Mouse (Mus musculus) embryonic facial prominence, embryonic 12.5 days (tissue): ENCODE data around the gene Zfp444. TPM values are rescaled to one million over a fixed set of nuclear protein-coding genes. Genes with fewer than 3 reads are reported as not detected.
A peak's percentile ranks its signal among the peaks of the same experiment; 100 is the strongest.

ENCODE experiments used
- ATAC-seq: fragments of 200-750 bp; cut with Nextera tagmentation; 2 replicates; pipeline ENCODE4 v1.8.0; 2017; ENCODE audit not compliant: insufficient number of reproducible peaks, insufficient read depth, low FRiP score, low TSS enrichment
- H3K27ac ChIP-seq: fragments of 300-500 bp; sonication (generic); 2 replicates; pipeline ENCODE4 v1.5.1; 2016; ENCODE audit warnings: mild to moderate bottlenecking
- H3K27me3 ChIP-seq: fragments of 300-500 bp; sonication (generic); 2 replicates; pipeline ENCODE4 v1.6.1; 2016; ENCODE audit warnings: mild to moderate bottlenecking, moderate library complexity
- H3K36me3 ChIP-seq: fragments of 300-500 bp; sonication (generic); 2 replicates; pipeline ENCODE4 v1.6.1; 2016; ENCODE audit warnings: mild to moderate bottlenecking
- H3K4me1 ChIP-seq: fragments of 300-500 bp; sonication (generic); 2 replicates; pipeline ENCODE4 v1.6.1; 2016
- H3K4me2 ChIP-seq: fragments of 300-500 bp; sonication (generic); replicated peaks from 2 replicates; pipeline ENCODE4 v1.6.1; 2016; ENCODE audit warnings: mild to moderate bottlenecking, moderate library complexity
- H3K4me3 ChIP-seq: fragments of 300-500 bp; sonication (generic); 2 replicates; pipeline ENCODE4 v1.5.1; 2016; ENCODE audit warnings: mild to moderate bottlenecking
- H3K9ac ChIP-seq: fragments of 300-500 bp; sonication (generic); 2 replicates; pipeline ENCODE4 v1.6.1; 2016; ENCODE audit warnings: mild to moderate bottlenecking, moderate library complexity
- H3K9me3 ChIP-seq: fragments of 300-500 bp; sonication (generic); 2 replicates; pipeline ENCODE4 v1.6.1; 2016; ENCODE audit warnings: mild to moderate bottlenecking, moderate library complexity
- WGBS: fragments of 180-500 bp; shearing (Covaris S2); methylation state at CpG from one replicate; pipeline ENCODE4 v1.1.7; 2016; 5-methylcytosine and 5-hydroxymethylcytosine counted together
- polyA plus RNA-seq: library from polyadenylated mRNA; unstranded; fragments of >200 nt; fragmentation: Nextera tagmentation; extraction: Ambion mirVana; gene quantifications from 2 replicates; pipeline ENCODE4 v1.2.1, GENCODE M21; 2016

Gene Zfp444
- polyA plus RNA-seq = 80.2 and 80.4 TPM in 2 replicates

DNA sequence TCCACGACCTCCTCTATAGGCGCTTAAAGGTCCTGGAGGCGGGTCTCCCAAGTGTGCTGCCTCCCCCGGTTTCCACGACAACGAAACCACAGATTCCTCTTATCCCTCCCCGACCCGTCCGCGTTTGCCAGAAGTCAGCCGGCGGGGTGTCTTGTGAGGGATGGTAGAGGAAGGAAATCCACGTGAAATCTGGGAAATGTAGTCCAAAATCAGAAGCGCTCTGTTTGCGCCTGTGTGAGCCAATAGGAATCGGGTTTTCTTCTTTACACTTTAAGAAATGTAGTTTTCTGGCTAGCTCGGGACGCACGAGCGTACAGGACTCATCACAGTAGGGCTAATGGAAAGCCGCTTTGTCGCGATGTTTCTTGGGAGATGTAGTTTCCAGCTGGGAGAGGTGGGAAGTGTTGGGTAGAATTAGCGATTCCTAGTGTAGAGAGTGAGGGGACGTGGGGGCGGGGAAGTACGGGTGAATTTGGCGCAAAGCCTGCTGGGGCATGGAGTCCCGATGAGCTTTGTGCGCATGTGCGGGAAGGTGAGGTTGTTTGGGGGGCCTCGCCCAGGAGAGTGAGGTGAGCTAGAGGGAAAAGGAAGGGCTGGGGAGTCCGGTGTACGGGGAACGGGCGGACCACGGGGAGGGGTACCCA lies at the start of gene Zfp444:
TSS of gene Zfp444 (plus strand) at position 221 of the 644 bp plus-strand sequence.
- Histone ChIP-seq H3K9ac (peak within 1 kb of the TSS; percentile 72), H3K27me3 (no peaks in the 10 kb centered on the region), H3K4me1 (peaks cover 7% of the 10 kb centered on the region; the same call in 1 of the 2 replicates), H3K27ac (peak within 1 kb of the TSS; percentile 68), H3K36me3 (peaks cover 11% of the 10 kb centered on the region), H3K4me3 (peak within 1 kb of the TSS; percentile 68), H3K9me3 (no peaks in the 10 kb centered on the region), H3K4me2 (peak within 1 kb of the TSS; percentile 67)
- peak; percentile 99 for ATAC-seq
- WGBS = 1% methylated on average over 37 of the region's 37 CpGs

DNA sequence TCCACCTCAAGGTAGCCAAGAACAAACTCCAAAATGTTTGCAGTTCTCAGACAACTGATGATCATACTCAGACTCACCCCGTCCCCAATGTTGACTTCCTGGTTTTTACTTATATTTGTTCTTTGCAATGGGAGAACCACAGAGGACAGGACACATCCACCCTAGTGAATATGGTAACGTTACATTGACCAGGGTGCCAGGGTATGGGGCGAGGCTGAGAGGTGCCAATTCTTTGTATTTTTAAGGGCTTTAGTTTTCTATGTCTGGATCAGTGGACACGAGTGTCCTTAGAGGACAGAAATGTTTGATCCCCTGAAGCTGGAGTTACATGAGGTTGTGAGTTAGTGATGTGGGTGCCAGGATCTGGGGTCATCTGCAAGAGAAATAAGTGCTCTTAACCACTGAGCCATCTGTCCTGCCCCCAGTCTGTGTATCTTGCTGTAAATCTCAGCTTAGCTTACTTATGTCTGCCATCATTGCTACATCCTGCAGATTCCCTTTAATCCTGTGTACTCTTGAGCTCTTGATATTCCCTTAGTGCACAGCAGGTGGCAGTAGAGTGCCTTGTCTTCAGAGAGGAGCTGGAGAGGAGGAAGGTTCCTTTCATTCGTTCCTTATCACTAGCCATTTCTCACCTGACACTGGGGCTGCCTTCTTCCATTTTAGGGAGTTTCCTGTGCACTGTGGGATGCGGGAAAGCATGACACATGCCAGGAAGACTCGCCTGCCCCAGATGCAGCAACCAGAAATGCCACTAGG lies 45.2 kb upstream of the Zfp444 start:
- WGBS = 34% methylated on average over 7 of the region's 7 CpGs
- Histone ChIP-seq H3K27me3 (no peaks in the 10 kb centered on the region), H3K27ac (no peak overlapping the region), H3K4me3 (no peak overlapping the region), H3K9me3 (peaks cover 3% of the 10 kb centered on the region; the same call in 1 of the 2 replicates), H3K4me1 (no peaks in the 10 kb centered on the region), H3K4me2 (no peak overlapping the region), H3K36me3 (peaks cover 11% of the 10 kb centered on the region), H3K9ac (no peak overlapping the region)
- ATAC-seq = 0 out of 2 replicates have a peak, but pooled peaks have one; percentile 36

DNA sequence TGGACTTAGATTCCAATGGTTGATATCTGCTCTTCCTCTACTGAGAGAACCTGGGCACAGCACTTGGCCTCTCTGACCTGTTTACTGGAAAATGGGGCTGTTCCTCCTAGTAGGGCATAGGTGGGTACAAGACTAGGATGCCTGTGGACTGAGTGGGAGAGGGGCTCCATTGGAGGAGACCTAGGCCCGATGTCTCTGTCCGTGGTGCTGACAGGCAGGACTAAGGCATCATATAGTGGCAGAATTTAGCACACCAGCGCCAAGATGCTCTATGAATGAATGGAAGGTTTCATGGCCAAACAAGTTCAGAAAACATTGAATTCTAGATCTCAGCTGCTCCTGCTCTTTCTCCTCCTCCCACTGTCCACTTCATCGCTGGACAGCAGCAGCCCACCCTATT lies 41.7 kb upstream of the Zfp444 start:
- H3K36me3 ChIP-seq = peaks cover 36% of the 10 kb centered on the region
- no peaks in the 10 kb centered on the region for H3K27me3 ChIP-seq
- 41% methylated on average over 4 of the region's 4 CpGs for WGBS
- ATAC-seq = no peak
- H3K4me2 ChIP-seq = no peak overlapping the region
- no peak overlapping the region for H3K9ac ChIP-seq
- H3K4me3 ChIP-seq = no peak overlapping the region
- H3K9me3 ChIP-seq = peaks cover 18% of the 10 kb centered on the region
- no peaks in the 10 kb centered on the region for H3K4me1 ChIP-seq
- H3K27ac ChIP-seq = no peak overlapping the region

DNA sequence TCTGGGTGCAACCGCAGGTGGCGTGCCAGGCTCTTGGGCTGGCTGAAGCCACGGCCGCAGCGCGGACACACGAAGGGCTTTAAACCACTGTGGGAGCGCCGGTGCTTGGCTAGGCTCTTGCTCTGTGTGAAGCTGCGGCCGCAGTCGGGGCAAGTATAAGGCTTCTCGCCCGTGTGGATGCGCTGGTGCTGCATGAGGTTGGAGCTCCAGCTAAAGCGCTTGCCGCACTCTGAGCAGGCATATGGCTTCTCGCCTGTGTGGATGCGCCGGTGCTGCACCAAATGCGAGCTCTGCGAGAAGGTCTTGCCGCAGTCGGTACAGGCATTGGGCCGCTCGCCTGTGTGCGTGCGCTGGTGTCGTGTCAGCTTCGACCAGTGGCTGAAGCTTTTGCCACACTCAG lies 39.4 kb upstream of the Zfp444 start:
- Histone ChIP-seq H3K36me3 (peaks cover 43% of the 10 kb centered on the region), H3K9ac (no peak overlapping the region), H3K9me3 (peaks cover 18% of the 10 kb centered on the region), H3K27ac (no peak overlapping the region), H3K27me3 (no peaks in the 10 kb centered on the region), H3K4me2 (no peak overlapping the region), H3K4me3 (no peak overlapping the region), H3K4me1 (no peaks in the 10 kb centered on the region)
- WGBS = 79% methylated on average over 30 of the region's 30 CpGs
- no peak for ATAC-seq

DNA sequence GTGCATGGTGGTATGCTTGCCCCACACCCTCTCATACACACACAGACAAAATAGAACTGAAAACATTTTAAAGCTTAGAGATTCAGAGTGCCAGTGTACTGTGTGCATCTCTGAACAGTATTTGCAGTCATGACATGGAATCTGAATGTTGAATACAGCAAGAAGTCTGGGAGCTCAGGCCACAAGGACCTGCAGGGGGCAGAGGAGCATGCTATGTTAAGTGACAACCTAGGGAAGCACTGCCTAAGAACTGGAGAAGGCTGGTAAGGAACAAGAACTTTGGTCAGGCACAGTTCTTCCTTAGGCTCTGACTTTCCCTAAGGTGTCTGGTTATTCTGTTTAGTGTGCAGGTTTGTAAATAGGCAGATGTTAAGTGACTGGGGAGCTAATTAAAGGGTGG lies 35.5 kb upstream of the Zfp444 start:
- peaks cover 35% of the 10 kb centered on the region for H3K36me3 ChIP-seq
- H3K27me3 ChIP-seq = no peaks in the 10 kb centered on the region
- H3K9me3 ChIP-seq = peaks cover 18% of the 10 kb centered on the region
- no peaks in the 10 kb centered on the region for H3K4me1 ChIP-seq
- H3K4me2 ChIP-seq = no peak overlapping the region
- no peak overlapping the region for H3K4me3 ChIP-seq
- H3K9ac ChIP-seq = no peak overlapping the region; the same call in 1 of the 2 replicates
- no peak overlapping the region for H3K27ac ChIP-seq
- no peak for ATAC-seq

DNA sequence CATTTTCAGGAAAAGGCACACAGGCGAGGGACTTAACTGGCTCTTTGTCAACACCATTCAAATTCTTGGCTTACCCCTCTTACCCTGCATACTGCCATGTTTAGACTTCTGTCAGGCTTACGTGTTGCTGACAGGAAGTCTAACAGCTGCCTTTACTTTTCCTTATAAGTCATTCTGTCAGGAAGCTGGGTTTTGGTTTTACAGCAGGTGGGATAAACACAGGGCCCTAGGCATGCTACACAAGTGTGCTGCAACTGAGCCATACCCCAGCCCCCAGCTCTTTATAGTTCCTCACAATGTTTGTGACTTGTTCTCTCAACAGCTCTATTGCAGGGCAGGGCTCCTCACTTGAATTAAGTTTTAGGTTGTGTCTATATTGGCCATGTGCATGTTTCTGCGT lies 32.7 kb upstream of the Zfp444 start:
- no peak overlapping the region for H3K9ac ChIP-seq
- H3K9me3 ChIP-seq = no peaks in the 10 kb centered on the region
- no peaks in the 10 kb centered on the region for H3K4me1 ChIP-seq
- H3K4me2 ChIP-seq = no peak overlapping the region
- H3K36me3 ChIP-seq = peaks cover 15% of the 10 kb centered on the region
- ATAC-seq = no peak
- no peak overlapping the region for H3K4me3 ChIP-seq
- H3K27me3 ChIP-seq = no peaks in the 10 kb centered on the region
- no peak overlapping the region for H3K27ac ChIP-seq
- 84% methylated on average over 3 of the region's 3 CpGs for WGBS

DNA sequence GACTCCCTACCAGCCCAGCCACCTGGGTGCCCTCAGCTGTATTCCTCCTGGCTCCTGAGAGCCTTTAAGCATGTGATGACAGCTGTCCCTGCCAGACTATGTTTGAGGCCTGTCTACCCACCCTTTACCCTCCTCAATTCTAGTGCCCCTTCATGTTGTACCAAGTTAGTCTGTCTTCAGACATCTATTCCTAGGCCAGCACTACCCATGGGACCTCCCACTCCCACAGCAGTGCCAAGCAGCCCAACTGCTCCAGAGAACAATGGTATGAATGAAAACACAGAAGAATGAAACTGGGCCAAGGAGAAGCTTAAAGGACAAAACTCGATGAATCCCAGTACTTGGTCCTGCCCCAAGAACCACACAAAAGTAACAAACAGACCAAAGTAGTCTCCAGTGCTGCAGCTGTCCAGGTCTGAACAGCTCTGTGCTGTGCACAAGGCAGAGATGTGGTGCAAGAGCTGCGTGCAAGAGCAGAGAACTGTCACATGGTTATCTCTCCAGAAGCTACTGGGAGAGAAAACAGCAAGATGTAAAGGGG lies 28.0 kb upstream of the Zfp444 start:
- ATAC-seq = no peak
- Histone ChIP-seq H3K9me3 (no peaks in the 10 kb centered on the region), H3K4me1 (no peaks in the 10 kb centered on the region), H3K4me3 (no peak overlapping the region), H3K27ac (no peak overlapping the region), H3K36me3 (peaks cover 6% of the 10 kb centered on the region; the same call in 1 of the 2 replicates), H3K9ac (no peak overlapping the region), H3K4me2 (no peak overlapping the region), H3K27me3 (no peaks in the 10 kb centered on the region)
- WGBS = 94% methylated on average over 2 of the region's 2 CpGs

DNA sequence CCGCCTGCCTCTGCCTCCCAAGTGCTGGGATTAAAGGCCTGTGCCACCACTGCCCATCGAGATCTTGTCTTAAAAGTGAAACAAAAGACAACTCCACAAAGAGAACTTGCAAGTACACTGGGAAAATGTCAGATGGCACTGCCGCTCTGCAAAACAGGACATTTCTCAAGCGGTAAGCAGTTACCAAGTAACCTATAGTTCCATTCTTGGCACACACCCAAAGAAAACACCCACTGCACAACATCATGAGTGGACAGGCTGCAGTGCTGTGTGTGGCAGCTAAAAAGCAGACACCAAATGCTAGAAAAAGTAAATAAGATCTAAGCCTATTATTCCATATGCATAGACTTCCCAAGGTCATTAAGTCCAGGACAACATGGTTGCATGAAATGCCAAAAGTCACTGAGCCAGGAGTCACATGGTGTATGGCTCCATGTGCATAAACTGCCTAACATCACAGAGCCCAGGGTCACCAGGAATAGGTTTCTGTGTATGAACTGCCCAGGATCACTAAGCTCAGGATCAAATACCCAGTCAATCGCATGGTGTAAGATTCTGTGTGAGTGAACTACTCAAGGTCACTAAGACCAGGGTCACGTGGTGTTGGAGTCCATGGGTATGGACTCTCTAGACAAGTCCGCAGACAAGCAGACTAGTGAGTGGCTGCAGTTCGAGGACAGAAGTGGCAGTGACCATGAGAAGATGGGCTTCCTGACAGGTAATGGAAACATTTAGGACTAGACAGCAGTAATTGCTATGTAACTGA lies 26.4 kb upstream of the Zfp444 start:
- WGBS = 83% methylated on average over 8 of the region's 8 CpGs
- H3K27ac ChIP-seq = no peak overlapping the region

DNA sequence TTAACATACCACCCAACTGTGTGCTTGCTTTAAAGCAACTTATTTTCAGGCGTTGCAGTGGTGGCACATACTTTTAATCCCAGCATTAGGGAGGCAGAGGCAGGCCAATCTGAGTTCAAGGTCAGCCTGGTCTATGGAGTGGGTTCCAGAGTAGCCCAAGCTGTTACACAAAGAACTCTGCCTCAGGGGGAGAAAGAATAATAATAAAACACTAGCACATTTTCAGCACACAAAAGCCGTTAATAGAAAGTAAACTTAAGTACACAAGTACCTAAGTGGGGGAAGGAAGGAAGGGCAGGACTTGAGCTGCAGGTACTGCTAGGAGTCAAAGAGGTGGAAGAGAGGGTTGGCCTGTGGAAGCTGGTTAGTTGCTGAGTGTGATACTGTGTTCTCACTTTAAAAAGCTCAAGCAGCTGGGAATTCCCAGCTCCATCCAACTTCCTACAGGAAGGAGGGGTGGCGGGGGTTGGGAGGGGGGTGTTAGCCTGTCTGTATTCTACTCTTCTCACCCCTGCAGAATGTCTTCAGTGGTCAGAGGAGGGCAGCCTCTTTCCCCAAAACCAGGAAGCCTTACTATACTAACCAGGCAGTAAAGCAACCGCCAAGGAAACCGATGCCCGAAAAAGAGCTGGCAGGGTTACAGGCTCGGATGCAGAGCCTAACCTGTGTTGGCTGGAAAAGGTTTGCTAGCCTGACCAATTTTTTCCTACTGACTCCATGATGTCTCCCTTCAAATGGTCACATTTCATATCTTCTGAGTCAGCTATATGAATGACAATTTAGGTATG lies 25.6 kb upstream of the Zfp444 start:
- no peak overlapping the region for H3K4me3 ChIP-seq
- 84% methylated on average over 7 of the region's 7 CpGs for WGBS

More for the DNA sequence above, 26.4 kb upstream of the Zfp444 start:
- Histone ChIP-seq H3K4me2 (no peak overlapping the region), H3K27me3 (no peaks in the 10 kb centered on the region), H3K9me3 (no peaks in the 10 kb centered on the region), H3K4me1 (no peaks in the 10 kb centered on the region), H3K9ac (no peak overlapping the region), H3K4me3 (no peak overlapping the region), H3K36me3 (peaks cover 6% of the 10 kb centered on the region; the same call in 1 of the 2 replicates)
- no peak for ATAC-seq

DNA sequence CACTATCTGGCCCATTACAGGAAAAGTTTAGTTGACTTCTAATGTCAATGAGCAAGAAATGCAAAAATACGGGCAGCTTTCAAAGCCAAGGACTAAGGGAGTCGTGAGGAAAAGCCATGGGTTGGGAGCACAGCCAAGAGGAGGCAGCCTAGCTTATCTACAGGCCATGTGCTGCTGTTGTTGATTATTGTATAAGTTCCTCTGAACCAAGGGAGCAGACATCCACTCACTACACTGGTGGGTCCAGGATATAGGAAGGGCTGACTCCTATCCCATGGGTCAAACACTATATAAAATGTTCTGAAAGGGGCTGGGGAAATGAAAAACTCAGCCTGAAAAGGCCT lies 25.1 kb upstream of the Zfp444 start:
- ATAC-seq = no peak
- no peak overlapping the region for H3K27ac ChIP-seq
- H3K4me2 ChIP-seq = no peak overlapping the region
- H3K4me3 ChIP-seq = no peak overlapping the region
- no peaks in the 10 kb centered on the region for H3K9me3 ChIP-seq
- WGBS = 75% methylated on average over 2 of the region's 2 CpGs
- H3K4me1 ChIP-seq = no peaks in the 10 kb centered on the region
- no peaks in the 10 kb centered on the region for H3K27me3 ChIP-seq
- peaks cover 3% of the 10 kb centered on the region; the same call in 1 of the 2 replicates for H3K36me3 ChIP-seq
- no peak overlapping the region for H3K9ac ChIP-seq

More for the DNA sequence above, 25.6 kb upstream of the Zfp444 start:
- Histone ChIP-seq H3K9me3 (no peaks in the 10 kb centered on the region), H3K9ac (no peak overlapping the region), H3K4me2 (no peak overlapping the region), H3K36me3 (peaks cover 6% of the 10 kb centered on the region; the same call in 1 of the 2 replicates), H3K27me3 (no peaks in the 10 kb centered on the region), H3K27ac (no peak overlapping the region), H3K4me1 (no peaks in the 10 kb centered on the region)
- ATAC-seq = no peak

DNA sequence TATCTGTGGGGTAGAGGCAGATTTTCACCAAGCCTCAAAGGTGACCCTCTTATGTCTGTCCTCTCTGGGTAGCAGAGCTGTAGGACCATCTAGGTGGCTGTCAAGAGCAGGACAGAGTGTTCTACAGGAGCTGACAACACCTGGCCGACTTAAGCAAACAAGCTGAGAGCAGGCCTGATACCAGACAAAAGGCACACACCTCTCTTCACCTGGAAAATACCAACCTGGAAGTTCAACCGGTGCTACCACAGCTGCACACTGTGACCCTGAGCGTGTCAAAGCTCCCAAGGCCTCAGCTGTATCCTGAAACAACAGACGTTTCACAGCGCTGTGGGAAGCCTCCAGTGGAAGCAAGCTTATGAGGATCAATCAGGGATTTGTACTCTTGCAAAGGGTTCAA lies 24.3 kb upstream of the Zfp444 start:
- no peak overlapping the region for H3K4me3 ChIP-seq
- H3K4me1 ChIP-seq = no peaks in the 10 kb centered on the region
- ATAC-seq = no peak
- no peak overlapping the region for H3K9ac ChIP-seq
- H3K4me2 ChIP-seq = no peak overlapping the region
- H3K36me3 ChIP-seq = no peaks in the 10 kb centered on the region
- H3K27me3 ChIP-seq = no peaks in the 10 kb centered on the region
- WGBS = 75% methylated on average over 5 of the region's 5 CpGs
- H3K9me3 ChIP-seq = no peaks in the 10 kb centered on the region
- H3K27ac ChIP-seq = no peak overlapping the region
